Mouse (Mus musculus): ENCODE measurements around the gene Fgf18.

GRCm38 (mm10) chr11:33151128-33151779 is 4.1 kb upstream of the Fgf18 start:
- TF ChIP-seq MAZ (IDR thresholded peaks at IDR 0.05; ENCODE audit: low read depth, low read length): no peak
- TF ChIP-seq CTCF (IDR thresholded peaks at IDR 0.05 in 2 of 3, conservative IDR thresholded peaks at IDR 0.05 in 1 of 3; ENCODE audit: control insufficient read depth in 1 of 3, insufficient read depth in 1 of 3, low read depth in 2 of 3, low read length in 3 of 3, poor library complexity in 1 of 3, severe bottlenecking in 1 of 3): no peak
- no peak for TF ChIP-seq ELF1 (IDR thresholded peaks at IDR 0.05; ENCODE audit: low read depth, low read length)
- peak; percentile 59; the same call in 1 of the 2 replicates for TF ChIP-seq ZNF384 (IDR thresholded peaks at IDR 0.05; ENCODE audit: low read depth, low read length)
- TF ChIP-seq CHD2 (IDR thresholded peaks at IDR 0.05; ENCODE audit: low read length): no peak
- peak in 1 of 2 experiments; percentile 81; a peak in 2 of 4 replicates for TF ChIP-seq POLR2A (IDR thresholded peaks at IDR 0.05; ENCODE audit: control insufficient read depth in 1 of 2, insufficient read depth in 1 of 2, low read depth in 1 of 2, low read length in 2 of 2, poor library complexity in 1 of 2)
- TF ChIP-seq ZC3H11A (IDR thresholded peaks at IDR 0.05; ENCODE audit: low read depth, low read length): no peak
- no peak for TF ChIP-seq NRF1 (IDR thresholded peaks at IDR 0.05; ENCODE audit: insufficient read depth, low read depth, low read length, poor library complexity, severe bottlenecking)
- no peak for TF ChIP-seq KAT2A (conservative IDR thresholded peaks at IDR 0.05; ENCODE audit: low read depth, low read length)
- no peak for TF ChIP-seq EP300 (IDR thresholded peaks at IDR 0.05; ENCODE audit: low read depth in 1 of 2, low read length in 2 of 2)

All from MEL (cell line).